Mouse (Mus musculus): Measurements from ENCODE around the gene Tnpo1.

DNA sequence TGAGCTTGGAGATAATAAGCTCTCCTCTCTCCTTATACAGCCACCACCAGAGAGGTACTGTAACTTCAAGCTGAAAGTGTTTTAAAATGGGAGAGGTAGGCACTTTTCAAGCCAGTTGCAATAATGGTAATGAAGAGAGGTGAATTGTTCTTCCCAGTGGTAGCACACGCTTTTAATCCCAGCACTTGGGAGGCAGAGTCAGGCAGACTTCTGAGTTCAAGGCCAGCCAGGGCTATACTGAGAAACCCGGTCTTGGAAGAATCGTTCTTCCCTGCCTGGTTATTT lies 716 bp upstream of the Tnpo1 start:
- TF ChIP-seq EP300 (IDR thresholded peaks at IDR 0.05; ENCODE audit: insufficient read depth, low read depth, low read length) (no peak), POLR2A (IDR thresholded peaks at IDR 0.05; ENCODE audit: insufficient read depth, low read length) (no peak)
